Mouse (Mus musculus) layer of hippocampus, postnatal 10 days (tissue): Measurements from ENCODE around the gene Scarb1. TPM values are rescaled to one million over a fixed set of nuclear protein-coding genes. Genes with fewer than 3 reads are reported as not detected.

Experiments
- DNase-seq, 2 experiments: peaks; one replicate each; pipeline ENCODE4 v3.0.0; 2021; ENCODE audit warnings: low spot score in 2 of 2
- total RNA-seq, 2 experiments: library from RNA; stranded (reverse); gene quantifications; 2 replicates each; pipeline ENCODE4 v1.2.3; 2021

The Scarb1 gene
- total RNA-seq, 2 experiments from 2014 or later = 55.4 to 56.7 TPM

DNA sequence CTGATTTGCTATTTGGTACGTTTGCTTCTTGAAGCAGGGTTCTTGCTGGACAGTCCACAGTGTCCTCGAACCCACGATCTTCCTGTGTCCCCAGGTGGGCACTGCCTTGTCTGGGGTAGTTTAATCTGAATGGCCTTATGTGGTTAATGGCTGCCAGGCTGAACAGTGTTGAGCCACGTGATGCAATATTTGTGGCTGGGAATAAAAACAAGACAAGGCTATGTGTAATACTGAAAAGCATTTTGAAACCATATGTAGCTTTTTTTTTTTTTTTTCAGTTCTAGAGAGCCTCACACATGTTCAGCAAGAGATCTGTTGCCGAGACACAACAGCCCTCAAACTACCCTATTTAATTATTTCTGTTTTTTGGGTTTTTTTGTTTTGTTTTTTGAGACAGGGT is 27.3 kb upstream of the Scarb1 start:
- DNase-seq = no peak

DNA sequence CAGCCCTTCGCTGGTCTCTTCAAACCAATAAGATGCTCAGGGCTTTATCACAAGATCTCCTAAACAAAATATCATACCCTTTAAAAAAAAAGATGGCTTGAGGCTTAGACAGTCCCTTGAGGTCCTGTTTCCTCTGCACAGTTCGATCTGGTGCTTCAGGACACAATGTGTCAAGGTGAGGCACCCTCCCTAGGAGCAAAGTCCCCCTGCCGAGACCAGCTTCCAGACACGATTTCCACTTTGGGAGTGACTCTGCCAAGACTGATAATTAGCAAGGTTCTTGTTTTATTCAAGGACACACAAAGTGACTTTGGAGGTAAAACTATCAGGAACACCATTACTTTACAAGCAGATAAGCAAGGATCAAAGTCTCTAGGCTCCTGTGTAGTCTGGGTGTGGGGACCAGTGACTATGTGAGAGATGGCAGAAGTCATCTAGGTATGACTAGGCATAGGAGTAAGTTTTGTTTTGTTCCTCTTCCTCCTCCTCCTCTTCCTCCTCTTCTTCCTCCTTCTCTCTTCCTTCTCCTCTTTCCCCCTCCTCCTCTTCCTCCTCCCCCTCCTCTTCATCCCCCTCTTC is 24.0 kb upstream of the Scarb1 start:
- DNase-seq = no peak

DNA sequence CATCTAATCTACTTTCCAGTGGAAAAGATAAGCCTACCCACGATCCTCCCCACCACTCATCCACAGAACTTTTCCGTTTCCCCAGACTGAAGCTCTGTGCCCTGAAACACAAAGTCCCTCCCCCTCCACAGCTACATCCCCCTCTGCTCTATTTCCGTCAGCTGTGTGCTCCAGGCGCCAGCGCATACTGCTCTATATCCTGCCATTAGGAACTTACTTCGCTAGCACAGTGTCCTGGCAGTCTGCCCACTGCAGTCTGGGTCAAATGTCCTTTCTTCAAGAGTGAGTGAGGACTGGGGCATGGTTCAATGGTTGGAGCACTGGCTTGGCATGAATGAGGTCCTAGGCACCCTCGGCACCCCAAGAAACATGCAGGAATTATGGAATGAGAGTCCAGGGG is 23.0 kb upstream of the Scarb1 start:
- peak in 1 of 2 experiments; percentile 37 for DNase-seq

DNA sequence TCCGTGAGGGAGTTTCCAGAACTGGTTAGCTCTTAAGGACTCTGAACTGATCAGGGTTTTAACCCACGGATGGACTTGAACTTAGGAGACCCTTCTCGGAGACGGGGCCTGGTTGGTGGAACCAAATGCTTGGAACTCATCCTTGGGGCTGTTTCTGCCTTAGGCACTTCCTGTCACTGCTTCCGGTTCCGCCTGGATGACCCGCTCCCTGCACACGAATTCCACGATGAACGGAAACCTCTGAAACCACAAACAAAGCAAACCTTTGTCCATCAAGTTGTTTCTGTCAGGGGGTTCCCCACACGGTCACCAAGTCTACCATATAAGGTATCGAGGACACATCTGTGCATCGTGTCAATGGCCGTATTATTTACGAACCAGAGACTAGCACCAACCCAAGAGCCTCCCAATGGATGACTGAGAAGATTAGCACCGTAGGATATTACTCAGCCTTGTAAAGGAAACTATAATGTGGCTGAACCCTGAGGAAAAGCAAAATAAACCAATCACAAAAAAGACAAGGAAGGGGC is 20.2 kb upstream of the Scarb1 start:
- DNase-seq = no peak

DNA sequence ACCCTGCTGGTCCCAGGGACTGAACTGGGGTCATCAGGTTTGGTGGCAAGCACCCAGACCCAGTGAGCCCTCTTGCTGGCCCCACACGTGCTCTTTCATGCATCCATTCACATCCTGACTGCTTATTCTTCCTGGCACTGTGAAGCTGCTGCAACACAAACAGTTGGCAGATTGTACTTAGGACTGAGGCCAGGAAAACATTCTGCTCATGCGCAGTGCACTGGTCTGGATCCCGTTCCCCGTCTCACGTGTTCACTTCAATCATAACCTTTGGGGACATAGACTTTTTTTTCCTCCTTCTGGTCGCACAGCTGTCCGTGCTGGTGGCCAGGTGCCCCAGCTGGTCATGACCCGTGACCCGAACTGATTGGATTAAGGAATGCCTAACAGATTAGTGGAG is 19.7 kb upstream of the Scarb1 start:
- peak; percentile 47 to 60 for DNase-seq

DNA sequence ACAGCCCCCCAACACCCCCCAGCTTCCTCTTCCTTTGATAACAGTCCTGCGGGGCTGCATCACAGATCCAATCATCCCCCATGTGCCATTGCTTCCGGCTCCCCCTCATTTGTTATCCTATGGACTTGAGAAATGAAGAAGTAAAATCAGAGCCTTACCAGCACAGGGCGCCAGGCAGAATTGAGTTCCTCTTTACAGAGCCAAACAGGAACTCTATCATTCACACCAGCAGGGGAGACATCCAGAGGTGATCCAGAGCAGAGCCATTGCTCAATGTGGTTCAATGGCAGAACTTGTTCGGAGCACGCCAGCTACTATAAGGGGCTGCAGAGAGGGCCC is 17.3 kb upstream of the Scarb1 start:
- DNase-seq = no peak

DNA sequence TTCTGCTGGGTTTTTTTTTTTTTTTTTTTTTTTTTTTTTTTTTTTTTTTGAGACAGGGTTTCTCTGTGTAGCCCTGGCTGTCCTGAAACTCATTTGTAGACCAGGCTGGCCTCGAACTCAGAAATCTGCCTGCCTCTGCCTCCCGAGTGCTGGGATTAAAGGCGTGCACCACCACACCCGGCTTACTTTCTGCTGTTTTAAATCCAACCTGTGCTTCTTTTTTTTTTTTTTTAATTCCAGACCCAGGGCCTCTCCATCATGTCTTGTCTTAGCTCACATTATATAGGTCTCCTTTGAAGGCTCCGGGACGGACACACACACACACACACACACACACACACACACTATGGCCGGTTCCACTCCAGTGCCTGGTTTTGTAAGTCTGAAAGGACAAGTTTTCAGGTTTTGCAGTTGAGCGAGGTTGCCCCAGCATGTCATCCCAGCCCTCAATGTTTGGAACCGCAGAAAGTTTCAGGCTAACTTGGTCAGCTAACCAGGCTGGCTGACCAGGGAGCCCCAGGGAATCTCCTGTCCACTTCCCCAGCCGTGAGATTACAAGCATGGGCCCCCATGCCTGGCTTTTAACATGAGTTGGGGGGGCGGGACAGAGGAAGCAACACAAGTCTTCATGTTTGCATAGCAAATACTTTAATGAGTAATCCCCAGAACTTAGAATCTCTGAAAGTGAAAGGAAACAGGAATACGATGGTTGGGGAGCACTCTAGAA is 16.8 kb upstream of the Scarb1 start:
- no peak for DNase-seq

DNA sequence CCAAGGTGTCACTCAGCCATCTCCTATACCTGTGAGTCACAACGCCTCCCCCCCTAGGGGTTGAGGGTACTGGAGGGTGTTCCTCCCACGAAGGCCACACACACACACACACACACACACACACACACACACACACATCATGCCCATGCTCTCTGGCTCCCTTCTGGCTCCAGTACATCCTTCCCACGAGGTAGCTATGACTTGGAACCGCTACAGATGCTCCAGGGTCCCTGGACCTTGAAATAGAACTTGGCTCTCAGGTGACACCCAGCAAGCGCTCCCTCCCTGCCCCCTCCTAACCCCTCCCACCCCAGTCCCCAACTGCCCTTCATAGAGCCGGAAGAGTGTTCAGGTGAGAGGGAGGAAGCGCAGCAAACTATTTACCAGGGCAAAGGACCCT is 14.8 kb upstream of the Scarb1 start:
- DNase-seq = no peak

DNA sequence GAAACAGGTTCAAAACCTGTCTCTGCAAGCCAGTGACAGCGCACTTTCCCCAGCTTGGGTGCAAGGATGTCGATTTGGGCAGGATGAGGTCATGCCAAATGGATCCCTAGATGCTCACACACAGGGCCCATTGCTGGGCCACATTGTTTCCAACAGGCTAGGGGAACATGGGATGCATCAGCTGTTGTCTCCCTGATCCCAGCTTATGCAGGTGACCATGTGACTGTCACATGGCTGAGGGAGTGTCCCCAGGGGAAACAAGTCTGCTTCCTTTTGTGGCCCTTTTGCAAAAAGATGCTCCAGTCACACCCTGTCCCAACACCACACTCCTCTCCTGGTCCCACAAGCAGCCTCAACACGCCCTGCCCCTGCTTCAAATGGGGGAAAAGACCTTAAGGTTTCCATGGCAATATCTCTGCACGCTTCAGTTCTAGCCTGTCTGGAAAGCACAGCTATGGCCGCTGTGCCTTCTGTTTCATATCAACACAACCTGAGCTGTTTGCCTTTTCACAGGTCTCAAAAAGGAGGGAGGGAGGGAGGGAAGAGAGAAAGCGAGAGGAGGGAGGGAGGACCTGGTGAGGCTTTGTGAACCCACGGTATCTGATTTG is 14.1 kb upstream of the Scarb1 start:
- no peak for DNase-seq

DNA sequence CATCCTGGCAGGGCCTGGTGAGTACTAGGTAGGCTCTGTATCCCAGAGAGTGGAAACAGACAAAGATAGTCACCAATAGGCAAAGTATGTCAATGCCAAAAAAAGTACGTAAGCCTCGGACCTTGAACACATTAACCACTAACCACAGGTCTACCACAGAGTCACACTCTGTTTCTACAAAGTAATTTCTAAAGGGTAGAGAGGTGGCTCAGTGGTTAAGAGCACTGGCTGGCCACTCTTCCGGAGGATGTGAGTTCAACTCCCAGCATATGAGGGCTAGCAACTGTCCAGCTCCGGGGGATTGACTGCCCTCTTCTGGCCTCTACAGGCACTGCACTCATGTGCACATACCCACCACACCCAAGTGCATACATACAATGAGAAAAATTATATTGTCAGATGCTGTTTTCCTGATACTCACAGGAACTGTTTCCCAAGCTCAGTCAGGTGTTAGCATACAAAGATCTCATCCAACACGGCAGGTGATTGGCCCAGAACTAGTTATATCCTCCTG is 11.9 kb upstream of the Scarb1 start:
- DNase-seq = no peak

DNA sequence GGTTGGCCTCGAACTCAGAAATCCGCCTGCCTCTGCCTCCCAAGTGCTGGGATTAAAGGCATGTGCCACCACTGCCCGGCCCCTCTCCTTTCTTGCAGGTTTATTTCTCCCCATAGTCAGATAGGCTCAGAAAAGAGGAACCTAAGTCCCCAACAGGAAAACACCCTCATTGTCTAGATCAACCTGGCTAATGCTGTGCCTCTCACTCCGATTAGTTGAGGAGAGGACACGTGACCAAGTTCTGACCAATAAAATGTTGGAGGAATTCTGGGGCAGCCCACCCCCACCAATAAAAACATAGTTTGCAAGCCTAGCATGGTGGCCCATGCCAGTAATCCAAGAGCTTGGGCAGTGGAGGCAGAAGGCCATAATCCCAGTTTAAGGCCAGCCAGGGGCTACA is 11.0 kb upstream of the Scarb1 start:
- DNase-seq = no peak

DNA sequence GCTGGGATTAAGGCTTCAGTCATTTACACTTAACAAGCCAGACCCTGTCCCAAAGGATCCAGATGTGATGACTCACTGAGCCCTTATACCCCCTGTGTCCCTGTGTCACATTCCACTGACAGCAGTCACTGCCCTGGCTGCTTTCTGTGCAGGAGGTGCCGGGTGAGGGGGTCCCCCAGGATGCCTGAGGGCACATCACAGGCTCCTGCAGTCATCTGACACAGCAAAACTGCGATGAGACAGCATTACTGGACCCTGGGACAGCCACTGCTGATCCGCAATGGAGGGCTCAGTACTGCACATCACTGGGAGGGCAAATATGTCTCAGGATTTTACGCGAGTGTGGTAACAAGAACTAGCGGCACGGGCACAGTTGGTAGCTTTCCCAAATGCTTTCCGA is 10.2 kb upstream of the Scarb1 start:
- no peak for DNase-seq

DNA sequence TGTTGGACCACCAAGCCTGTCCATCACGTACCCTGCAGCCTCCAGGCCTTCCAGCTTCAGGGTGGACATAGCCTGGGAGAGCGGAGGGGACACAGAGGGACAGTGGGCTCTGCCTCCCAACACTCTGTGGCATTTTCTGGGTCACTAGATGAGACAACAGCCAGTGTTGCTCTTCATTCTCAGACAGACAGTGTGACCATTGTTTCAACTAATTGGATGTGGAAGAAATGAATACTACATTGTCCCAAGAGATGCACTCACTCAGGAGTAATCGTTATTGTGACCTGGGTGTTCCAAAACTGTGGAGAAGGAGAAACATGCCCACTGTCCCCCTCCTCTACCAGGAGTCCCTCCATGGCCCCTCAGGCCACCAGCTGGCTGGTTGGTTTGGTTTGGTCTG is 8.5 kb upstream of the Scarb1 start:
- DNase-seq = no peak

DNA sequence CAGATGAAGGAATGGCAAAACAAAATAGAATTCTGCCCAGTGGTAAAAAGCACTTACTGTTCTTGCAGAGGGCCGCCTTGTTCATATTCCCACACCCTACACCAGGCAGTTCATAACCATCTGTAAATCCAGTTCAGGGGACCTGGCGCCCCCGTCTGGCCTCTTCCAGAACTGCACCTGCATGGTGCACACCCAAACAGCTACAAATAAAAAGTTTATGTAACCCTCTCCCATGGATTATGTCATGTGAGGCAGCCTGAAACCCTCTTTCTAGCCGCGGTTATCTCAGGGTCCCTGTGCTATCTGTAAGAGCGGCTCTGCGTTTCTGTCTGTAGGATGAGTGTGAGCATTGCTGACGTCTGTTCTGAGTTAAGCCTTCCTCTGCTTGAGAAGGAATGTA is 7.6 kb upstream of the Scarb1 start:
- DNase-seq = peak; percentile 60 to 65

DNA sequence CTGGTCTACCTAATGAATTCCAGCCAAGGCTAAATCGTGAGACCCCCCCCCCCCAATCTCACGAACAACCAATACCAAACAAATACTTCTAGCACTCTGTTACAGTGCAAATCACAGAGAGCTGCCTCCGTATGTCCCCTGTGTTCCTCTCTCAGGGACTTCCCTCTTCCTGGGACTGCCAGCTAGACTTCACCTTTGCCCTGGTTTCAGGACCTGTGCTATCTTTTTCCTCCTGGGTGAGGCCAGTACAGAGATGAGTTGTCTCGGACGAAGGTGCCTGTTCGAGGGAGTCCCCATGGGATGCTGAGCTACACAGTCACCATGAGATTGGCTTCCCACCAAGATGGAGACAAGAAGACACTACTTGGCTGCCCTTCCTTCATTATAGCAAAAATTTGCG is 7.2 kb upstream of the Scarb1 start:
- DNase-seq = no peak

DNA sequence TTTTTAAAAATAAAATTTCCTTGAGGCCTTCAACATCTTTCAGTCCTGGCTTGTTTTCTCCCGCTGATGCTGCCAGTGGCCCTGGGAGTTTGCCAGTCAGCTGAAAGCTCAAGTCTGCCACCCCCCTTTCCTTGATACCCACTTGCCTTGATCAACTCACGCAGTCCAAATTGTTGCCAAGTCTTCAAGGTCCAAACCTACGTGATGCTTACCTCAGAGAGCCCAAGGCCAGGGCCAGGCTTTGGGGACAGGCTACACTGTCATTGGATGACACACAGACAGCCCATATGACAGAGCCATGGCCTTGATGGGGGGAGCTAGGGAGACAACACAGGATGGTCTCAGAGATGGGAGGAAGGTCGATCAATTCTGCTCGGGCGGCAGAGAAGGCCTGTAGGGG is 3.4 kb upstream of the Scarb1 start:
- no peak for DNase-seq

DNA sequence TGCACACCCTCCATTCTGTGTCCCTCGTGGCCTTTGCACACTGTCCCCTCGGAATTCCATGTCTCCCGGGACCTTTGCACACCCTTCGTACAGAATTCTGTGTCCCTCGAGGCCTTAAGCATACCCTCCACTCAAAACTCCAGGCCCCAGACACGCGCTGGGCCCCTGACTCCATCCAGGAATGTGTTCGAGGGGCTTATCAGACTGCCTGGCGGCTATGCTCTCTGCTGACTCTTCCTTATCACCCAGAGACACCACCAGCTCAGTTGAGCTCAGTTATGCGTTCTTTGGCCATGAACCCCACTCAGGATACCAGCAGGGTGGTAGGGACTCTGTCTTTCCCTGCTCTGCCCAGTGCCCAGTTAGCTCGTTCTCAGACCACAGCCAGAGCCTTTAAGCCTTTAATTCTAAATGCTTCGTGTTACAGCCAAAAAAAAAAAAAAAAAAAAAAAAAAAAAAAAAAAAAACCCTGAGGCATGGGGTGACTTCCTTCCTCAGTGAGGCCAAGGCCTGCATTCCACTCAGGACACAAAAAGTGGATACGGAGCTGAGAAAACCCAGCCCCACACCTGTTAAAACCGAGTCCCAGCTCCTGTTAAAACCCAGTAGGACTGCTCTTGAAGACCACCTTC is 681 bp upstream of the Scarb1 start:
- no peak for DNase-seq

DNA sequence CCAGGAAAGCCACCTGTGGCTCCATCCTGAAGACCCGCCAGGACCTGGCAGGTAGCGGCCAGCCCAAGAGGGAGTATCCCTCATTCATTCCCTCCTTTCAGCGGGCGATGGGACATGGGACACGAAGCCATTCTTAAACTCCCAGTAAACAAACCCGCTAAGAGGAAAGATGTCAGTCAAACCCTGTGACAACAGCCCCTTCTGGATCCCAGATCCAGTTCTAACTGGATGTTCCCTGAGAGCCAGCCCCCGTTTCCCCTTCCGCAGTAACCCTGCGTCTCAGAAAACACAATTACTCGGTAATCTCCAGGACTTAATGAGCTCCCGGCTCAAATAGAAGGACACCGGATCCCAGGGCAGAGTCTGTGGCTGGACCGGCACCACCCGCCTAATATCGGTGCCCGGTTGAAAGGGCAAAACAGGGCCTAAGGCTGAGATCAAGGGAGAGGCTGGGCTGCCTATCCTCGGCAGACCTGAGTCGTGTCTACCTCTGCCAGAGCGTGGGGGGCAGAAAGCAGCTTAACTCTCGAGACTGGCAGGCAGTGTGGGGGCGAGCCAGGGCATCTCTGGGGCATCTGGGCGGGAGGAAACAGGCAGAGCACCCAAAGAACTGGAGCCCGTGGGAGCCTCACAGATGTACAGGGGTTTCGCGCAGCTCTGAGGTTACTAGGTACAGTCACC is 903 bp downstream of the Scarb1 start:
- DNase-seq = peak; percentile 40 to 46

DNA sequence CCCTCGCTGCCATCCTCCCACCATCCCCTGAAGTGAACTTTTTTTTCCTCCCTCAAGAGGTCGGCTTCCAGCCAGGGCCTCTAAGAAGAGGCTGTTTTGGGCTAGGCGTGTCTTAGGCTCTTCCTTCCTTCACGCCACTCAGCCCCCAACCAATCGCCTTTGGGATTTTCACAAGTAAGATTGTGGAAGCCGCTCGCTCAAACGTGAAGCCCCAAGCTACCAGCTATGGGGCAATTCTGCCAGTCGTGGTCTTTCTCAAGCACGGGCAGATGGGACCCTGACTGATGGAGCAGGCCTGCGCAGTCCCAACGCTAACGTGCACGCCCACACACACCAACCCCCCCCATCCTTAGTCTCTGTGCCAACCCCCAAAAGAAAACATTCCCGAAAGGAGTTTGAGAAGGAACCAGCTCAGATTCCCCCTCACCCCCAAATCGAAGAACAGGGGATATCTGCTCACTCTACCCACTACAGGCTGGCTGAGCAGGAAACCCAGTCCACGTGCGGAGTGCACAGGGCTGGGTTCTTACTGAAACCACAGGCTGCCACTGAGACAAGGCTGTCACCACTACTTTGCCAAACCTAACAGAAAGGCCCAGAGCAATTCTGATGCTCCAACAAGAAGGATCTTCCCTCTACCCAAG is 1.7 kb downstream of the Scarb1 start:
- DNase-seq = peak; percentile 40 to 44

DNA sequence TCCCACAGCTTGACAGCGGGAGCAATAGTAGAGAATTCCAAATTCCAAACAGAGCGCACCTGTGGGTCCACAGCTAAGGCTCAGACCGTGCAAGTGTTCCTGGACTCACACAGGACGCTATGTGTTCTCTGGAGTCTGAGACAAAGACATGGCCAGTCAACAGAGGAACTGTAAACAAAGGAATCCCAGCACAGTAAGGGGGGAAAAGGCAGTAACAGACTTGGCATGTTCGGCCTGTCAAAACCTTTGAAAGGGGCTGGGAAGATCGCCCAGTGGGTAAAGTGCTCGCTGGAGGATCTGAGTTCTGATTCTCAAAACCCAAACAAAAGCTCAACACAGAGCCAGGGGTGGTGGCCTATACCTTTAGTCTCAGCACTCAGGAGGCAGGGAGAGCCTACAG is 3.4 kb downstream of the Scarb1 start:
- no peak for DNase-seq

DNA sequence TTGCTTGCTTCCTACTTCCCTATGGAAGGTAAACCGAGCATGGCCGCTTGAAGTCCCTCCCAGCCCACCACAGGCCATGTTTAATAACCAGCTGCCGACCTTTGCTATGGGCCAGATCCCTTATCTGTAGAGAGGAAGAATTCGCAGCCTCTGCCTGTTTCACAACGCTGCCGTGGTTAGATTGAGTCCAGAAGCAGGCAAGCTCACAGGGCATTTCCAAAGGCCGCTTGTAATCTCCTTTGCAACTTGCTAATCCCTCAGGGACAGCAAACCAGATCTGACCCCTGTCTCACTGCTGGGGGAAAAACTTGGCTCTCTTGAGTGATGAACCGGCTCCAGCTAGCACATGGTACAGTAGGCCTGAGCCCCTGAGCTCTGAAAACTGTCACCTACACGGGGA is 3.9 kb downstream of the Scarb1 start:
- no peak for DNase-seq
